Mouse (Mus musculus) c-Kit-positive CD71-positive TER-119-negative erythroid progenitor cells, embryonic 14.5 days (primary cell): Measurements from ENCODE around the gene Gm2115.

Source experiments
- DNase-seq: peaks from one replicate; pipeline ENCODE4 v3.0.0-alpha.2; 2013; ENCODE audit warnings: low read depth

The Gm2115 gene

DNA sequence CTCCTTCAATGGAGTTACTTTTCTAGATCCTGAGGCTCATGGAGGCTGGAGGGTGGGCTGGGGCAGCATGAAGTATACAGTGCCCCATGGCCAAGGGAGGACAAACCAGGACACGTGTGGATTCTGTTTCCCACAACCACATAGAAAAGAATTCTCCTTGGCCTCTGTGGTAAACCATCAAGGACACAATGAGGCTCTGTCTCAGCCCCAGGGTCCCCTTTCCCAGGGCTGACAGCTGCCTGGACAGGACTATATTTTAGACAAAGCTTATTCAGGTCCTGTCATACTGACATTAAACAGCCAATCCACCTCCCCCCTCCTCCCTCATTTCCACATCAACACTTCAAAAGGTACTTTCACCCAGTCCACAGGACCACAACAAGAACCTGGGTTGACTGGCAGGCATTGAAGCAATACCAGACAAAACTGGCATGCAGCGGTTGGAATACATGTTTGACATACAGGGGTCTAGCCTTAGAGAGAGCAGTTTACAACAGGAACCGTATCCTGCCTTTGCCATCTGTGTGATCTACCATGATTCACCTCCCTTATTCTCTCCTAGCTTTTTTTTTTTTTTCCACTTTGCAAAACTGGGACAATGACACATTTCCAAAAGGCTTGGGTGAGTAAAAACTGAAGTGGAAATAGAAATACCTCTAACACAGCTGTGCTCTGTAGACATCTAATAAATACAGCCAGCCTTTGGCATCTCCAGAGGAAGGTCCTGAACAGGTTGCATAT is 57.8 kb downstream of the Gm2115 start:
- DNase-seq: no peak

DNA sequence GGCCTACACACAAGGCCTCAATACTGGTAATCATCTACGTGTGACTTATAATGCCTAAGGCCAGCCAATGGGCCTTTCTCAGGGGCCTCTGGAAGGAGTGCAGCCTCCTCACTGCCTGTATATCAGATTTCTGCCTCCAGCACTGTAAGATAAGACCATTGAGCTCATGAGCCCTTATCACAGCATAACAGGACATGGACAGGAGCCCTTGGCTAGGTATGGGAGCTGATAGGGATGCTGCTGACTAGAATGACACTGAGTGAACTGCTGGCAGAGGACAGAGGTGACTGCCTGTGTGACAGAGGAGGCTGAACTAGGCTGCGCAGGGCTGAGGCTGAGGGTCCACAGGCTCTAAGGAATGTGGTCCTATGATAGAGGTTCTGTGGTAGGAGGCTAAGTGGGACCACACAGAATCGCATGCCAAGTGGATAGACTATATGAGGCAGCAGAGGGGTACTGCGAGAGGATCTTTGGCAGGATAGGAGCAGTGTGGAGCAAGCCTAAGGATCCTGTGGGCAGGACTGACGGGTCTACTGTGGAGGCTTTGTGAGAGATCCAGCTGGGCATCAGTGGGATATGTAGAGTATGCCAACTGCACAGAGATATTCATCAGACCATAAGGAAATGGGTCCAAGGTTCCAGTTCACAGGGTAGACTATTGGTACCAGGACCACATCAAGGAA is 58.5 kb downstream of the Gm2115 start:
- DNase-seq: peak; percentile 45

DNA sequence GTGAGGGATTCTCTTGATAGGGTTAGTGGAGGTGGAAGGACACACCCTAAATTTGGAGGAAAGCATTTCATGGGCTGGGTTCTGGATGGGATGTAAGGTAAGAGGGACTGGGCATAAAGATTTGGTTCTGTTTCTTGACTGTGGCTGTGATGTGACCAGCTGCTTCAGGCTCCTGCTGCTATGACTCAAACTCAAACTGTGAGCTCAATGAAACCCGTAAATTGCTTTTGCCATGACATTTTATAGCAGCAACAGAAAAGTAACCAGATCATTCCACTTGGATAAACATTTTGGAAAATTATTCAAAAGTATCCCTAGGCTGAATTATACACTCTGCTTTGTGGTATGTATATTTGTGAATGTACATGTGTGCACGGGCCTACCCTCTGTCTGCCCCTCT is 61.9 kb downstream of the Gm2115 start:
- no peak for DNase-seq

DNA sequence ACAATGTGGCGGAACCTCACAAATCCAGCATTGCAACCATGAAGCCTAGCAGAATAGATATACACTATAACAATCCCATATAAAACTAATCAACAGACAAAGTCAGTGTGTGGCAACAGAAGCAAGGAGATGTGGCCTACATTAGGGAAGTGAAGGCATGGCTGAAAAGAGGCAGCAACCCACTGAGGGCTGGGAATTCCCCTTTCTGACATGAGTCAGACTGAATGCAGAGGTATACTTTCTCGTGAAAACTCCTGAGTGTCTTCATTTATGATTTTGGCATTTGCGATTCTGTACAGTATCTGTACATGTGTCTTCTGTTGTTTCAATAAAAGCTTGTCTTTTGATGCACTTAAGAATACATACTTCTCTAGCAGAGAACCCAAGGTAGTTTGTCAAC is 62.6 kb downstream of the Gm2115 start:
- no peak for DNase-seq

DNA sequence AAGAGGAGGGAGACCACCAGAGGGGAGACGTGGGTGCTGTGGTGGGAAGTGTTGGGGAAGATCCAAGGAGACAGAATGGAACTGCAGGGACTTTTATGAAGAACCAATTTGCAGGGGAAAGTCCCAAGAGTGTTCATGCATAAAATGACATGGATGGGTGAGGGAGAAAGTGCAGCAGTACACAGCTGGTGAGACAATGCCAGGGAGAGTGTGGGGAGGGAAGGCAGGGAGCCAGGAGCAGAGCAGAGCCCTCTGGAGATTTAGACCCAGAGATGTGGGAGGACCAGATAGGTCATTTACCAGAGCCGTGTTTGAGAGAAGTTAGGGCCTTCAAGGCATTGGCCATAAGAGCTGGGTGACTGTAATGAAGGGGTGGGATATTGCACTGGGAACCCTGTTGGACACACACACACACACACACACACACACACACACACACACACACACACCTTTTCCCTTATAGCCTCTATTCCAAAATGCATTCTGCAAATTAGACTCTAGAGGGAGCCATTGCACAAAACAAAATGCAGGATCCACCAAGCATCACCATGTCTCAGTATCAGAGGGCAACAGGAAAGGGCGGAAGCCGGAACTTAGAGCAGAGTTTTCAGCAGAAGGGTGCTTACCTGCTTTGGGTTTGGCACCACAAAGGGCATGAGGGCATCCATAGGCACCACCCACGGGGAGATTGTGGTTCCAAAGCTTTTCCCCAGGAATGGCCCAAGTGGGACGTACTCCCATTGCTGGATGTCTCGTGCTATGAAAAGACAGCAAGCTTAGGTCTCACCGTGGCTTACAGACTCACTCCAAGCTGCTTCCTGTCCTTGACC is 65.5 kb downstream of the Gm2115 start:
- DNase-seq: peak; percentile 73

DNA sequence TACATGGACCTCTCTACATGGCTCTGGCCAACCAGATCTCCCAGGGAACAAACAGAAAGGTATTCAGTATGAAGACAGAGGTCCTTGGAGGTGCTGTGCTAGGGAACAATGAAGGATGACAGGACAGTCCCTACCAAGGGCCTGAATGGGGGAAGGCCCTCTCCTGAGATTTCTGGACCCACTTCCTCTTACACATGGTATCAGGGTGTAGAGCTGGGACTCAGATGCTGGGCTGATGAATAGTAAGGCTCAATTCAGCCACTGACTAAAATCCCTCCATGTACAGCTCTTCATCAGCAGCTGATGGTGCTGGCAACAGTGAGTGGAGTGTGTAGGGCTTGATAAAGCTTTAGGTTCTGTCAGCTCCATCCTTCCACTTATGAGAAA is 66.2 kb downstream of the Gm2115 start:
- no peak for DNase-seq

DNA sequence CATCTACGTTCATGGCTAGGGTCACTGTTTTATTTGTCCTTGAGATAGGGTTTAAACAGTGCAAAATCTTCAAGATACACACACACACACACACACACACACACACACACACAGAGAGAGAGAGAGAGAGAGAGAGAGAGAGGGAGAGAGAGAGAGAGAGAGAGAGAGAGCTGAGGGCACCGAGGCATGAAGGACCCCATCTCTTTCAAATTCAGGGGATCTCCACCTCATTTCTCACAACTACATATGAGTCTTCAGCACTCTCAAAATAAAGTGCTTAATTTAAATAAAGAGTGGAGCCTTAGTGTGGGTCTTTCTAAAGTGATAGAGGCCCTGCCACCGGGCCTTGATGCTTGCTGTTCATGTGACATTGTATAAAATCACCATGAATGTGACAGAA is 67.2 kb downstream of the Gm2115 start:
- no peak for DNase-seq

DNA sequence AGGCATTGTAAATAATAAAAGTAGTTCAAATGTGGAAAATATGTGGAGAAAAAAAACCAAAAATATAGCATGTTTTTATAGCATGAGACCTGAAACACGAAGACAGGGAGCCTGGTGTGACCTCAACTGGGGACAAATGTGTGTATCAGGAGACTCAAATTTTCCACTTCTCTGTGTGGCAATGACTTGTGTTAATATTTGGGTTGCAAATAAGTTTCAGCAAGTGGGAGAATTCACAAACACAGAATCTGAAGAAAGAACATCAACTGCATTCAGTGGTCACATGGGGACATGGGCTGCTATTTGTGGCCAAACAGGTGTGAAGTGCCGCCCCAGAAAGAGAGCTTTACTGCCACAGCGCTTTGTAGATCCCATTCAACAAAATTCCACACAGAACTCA is 67.9 kb downstream of the Gm2115 start:
- DNase-seq: no peak

DNA sequence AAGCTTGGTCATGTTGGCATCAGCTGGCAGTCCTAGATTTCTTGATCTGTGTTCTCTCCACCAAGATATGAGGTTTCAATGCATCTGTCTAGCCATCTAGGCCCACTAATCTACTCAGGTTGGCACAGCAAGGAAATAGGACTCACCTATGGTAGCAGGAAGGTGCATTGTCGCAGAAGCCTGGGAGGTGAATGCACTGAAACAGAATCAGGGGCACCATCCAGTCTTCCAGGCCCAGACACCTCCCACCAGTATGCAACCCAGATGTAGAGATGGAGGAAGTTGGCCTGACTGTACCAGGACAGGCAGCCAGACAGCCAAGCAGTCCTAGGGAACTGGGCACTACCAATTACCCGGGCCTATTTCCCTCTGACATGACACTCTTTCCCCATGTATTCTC is 71.9 kb downstream of the Gm2115 start:
- DNase-seq: no peak

DNA sequence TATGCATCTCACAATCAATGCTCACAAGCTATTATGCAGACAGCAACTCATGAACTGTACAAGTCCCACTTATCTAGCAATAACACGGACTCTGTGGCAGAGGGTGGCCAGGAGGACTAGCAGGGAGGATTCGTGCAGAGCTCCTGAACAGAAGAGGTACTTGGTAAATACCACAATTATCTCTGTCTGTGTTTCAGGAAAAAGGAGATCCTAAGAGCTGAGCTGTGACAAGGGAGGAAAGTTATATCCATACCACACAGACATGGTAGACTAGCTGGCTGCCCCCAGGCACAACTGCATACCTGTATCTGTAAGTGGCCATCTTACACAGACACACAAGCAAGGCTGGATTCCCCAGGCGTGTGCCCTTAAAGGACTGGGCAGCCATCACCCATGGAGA is 72.6 kb downstream of the Gm2115 start:
- no peak for DNase-seq

DNA sequence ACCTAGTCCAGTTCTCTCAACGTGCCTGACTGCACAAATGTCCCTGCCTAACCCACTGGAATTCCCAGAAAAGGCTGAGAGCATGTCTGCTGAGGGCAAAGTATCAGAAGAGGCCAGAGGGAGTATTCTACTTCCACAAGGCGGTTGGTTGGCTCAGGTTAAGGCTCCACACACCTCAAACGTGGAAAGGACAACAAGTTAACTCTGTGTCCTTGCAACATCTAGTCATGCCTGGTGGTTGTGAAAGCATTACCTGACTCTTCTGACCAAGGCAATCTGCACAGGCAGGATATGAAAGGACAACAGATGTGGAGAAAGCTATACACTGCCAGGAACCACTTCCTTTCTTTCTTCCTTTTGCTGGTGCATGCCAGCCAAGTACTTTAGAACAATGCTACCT is 75.7 kb downstream of the Gm2115 start:
- no peak for DNase-seq

DNA sequence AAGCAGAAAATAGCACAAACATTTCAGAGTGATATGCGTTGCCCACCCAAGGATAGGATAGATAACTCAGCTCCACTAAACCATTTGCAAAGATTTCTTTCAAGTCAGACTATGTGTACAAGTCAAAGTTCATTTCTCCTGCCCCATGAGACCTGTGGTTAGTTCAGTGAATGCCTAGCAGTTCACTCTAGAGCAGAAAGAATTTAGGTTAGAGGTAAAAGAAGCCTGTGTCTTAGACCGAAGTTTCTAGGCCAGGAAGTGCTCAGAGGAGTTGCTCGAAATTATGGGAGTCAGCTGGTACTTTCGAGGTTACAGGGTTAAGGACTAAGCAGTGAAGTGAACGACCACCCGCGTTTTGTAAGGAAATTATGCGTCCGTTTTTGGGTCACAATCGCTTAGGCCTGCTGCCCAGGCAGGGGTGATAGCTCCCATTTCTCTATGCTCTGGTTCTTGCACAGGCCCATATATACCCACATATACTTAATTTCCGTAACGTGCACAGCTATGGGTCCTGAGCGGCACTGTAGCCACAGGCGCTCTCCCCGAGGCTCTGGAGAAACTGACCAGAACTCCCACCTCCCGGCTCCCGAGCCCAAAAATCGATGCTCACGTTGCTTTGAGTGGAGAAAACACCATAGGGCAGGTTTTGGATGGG is 76.4 kb downstream of the Gm2115 start:
- DNase-seq: no peak

DNA sequence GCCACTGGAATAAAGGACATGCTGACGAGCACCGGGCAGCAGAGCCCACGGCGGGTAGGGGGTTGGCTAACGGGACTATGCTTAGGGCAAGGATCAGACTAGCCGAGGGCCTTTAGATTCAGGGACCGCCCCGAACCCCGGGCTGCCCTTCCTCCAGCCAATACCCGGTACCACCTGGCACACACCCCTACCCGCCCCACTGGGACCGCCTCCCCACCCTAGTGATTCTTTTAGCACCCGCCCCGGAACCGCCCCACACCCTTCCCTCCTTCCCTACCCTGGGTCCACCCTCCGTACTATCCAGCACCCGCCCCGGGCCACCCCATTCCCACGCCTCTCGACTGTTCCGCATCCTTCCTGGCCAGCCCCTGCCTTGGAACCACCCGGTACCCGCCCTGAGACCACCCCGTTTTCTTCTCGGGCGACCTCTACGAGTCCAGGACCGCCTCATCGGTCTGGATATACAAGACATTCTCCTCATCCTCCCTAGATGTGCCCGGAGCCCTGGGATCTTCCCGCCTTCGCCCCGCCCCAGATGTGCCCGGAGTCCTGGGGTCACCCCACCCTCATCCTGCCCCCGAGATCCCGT is 77.0 kb downstream of the Gm2115 start:
- peak; percentile 62 for DNase-seq

DNA sequence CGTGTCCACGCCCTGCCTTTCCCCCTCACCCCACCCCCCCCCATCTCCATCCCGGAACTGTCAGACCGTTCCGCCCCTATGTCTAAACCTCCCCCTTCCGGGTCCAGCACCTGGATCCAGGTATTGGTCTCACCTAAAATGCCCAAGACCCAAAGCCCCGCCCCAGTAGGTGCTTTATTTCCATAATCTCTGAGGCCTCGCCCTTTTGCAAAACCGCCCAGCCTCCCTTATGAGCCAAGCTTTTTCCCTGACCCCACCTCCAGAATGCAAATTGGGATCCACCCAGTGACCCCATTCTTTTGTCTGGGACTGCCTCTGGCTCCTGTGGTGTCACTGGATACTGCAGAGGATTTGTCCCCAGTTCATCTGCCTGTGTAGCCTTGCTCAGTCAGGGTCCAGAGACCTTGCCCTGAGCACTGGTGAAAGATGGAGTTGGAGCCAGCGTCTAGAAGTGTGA is 77.6 kb downstream of the Gm2115 start, which contains the start of gene Fah:
Fah (minus strand) TSS at position 430 of the 457 bp plus-strand sequence.
- DNase-seq: peak; percentile 27

DNA sequence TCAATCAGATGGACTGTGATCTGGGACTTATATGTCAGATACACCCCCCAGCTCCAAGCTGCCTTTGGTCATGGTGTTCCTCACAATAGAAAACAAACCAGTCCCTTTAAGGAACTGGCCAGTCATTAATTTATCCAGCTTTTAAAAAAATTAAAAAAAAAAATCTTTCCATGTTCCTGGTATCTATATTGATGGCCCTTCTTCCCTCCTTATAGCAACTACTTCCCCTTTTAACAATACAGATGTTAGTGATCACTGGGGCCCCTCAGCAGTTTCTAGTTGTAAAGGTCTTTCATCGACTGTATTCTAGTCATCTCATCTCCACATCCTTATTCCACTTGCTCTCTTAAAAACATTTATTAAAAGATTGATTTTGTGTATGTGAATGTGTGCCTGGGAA is 82.9 kb downstream of the Gm2115 start:
- DNase-seq: no peak

DNA sequence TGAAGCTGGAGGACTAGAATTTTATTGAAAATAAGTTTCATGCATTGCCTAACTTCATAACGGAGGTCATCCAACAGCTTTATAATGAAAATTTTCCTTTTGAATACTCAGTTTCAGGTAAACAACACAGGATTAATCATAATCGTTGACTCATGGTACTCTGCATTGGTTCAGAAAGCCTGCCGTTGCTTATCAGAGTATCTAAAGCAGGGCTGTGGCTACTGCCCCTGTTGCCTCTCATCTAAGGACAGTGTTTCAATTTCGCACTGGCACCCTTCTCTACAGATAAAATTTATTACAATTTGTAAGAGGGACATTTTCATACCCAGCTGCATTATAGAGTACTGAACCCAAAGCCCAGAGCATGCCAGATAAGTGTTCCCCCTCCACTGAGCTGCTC is 83.7 kb downstream of the Gm2115 start:
- DNase-seq: no peak

DNA sequence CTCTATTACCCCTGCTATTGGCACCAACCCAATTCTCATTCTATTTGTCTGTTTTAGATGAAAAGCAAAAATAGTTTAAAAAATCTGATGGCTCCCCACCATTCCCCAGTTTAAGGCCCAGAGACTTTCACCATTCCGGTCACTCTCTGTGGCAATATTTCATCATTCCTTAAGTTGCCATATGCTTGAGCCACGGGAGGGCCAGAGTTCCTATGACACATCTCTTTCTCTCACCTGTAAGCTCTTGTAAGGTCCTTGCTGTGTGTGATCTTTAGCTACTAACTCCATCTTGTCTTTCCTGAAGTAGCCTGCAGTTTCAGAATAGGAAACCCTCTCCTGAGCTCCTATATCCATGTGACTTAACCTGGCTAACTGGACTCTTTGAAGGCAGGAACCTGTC is 90.2 kb downstream of the Gm2115 start:
- no peak for DNase-seq

DNA sequence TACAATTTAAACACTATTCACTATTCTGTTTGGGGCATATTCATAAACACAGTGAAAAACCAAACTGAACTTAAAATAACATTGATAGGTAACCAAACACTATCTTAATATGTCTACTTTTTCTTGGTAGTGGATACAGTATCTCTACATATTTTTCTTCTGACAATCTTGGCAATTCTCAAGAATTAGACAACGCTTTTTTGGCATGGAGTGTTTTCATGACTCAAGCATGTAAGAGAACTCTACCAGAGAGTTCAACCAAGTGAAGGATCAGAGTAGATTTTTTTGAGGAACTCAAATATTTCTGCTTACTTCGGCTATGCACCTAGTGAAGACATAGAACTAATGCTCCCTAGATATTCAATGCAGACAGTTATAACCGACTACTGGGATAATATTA is 92.2 kb downstream of the Gm2115 start:
- DNase-seq: no peak

DNA sequence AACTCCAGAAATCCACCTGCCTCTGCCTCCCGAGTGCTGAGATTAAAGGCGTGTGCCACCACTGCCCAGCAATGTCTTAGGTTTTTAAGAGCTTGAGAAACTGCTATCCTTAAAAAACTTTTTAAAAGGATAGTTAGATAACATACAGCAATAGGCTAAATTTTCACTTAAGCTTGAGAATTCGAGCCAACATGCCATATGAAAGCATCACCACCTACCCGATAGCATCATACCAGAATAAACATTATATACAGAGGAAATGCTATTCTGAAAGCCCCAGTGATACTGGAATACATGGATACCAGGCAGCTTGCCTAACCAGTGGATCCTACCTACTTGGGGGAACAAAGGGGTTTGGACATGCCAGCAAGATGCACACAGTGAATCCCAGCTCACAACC is 95.0 kb downstream of the Gm2115 start:
- DNase-seq: no peak

DNA sequence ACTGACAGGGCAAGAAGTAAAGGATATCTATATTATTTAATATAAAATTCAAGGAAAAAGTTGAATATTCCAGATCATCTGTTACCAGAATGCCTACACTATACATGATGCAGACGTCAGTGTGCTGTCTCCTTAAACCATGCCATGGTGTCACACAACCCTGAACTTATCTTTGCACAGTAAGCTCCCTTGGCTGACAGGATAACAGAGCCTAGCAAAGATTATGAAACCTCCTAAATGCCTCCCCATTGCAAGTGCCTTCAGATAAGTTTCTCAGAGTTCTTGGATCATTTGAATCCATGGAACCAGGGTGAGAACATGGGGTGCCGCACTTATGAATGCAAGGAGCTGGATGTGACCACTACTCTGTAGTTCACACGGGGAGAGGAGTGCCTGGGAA is 103.1 kb downstream of the Gm2115 start:
- DNase-seq: peak; percentile 75
